26 mouse cellular contexts compared by ENCODE assay signal in genomic region chr7:6360477-6361060, GRCm38 (mm10). TPM values are rescaled to one million over a fixed set of nuclear protein-coding genes. Genes with fewer than 3 reads are reported as not detected.
DNase-seq lines count a peak whose midpoint lies in the region; ATAC-seq lines count a peak whose summit lies in the region.
"Had no signal": no experiment of that assay in that cellular context is flagged by ENCODE, and none has a peak within 500 bp of the region (broad histone marks: within the 10 kb centered on the region; RNA-seq: fewer than 3 reads in every experiment).

No protein-coding gene starts in this region.

- no peak overlapping the region for H3K4me3 ChIP-seq in forebrain, embryonic 10.5 days
- H3K4me3 ChIP-seq in forebrain, embryonic 13.5 days = no peak overlapping the region
- H3K4me3 ChIP-seq in liver, embryonic 12.5 days = no peak overlapping the region
- H3K4me3 ChIP-seq: heart, embryonic 12.5 days; limb, embryonic 15.5 days; neural tube, embryonic 15.5 days had no signal

- no peak overlapping the region for H3K27ac ChIP-seq in forebrain, embryonic 10.5 days
- no peak overlapping the region for H3K27ac ChIP-seq in forebrain, embryonic 13.5 days
- H3K27ac ChIP-seq in liver, embryonic 12.5 days = no peak overlapping the region
- H3K27ac ChIP-seq: hindbrain, postnatal 0 days; limb, embryonic 15.5 days; neural tube, embryonic 15.5 days had no signal

- 12% methylated on average over 9 of the region's 9 CpGs for whole genome bisulfite sequencing in forebrain, embryonic 10.5 days
- WGBS in forebrain, embryonic 13.5 days = 12% methylated on average over 9 of the region's 9 CpGs
- WGBS in liver, embryonic 12.5 days (ENCODE audit: insufficient replicate concordance) = 15% methylated on average over 2 of the region's 9 CpGs

- ATAC-seq in forebrain, embryonic 13.5 days = no peak
- peak; percentile 36 for ATAC-seq in liver, embryonic 12.5 days
- ATAC-seq in megakaryocyte-erythroid progenitor cell, adult 5-6 weeks (replicated peaks; ENCODE audit: low FRiP score, low TSS enrichment, poor library complexity, severe bottlenecking) = peak; percentile 4; the same call in 1 of the 2 replicates
- ATAC-seq: forebrain, embryonic 16.5 days; hindbrain, postnatal 0 days; intestine, embryonic 16.5 days had no signal

- no peak overlapping the region for H3K4me2 ChIP-seq in forebrain, embryonic 13.5 days
- H3K4me2 ChIP-seq in liver, embryonic 12.5 days = peak overlapping the region; percentile 77
- H3K4me2 ChIP-seq: heart, embryonic 12.5 days; limb, embryonic 15.5 days; midbrain, embryonic 11.5 days; neural tube, embryonic 15.5 days had no signal

- no peak overlapping the region for H3K9ac ChIP-seq in forebrain, embryonic 13.5 days
- H3K9ac ChIP-seq in liver, embryonic 12.5 days = no peak overlapping the region
- H3K9ac ChIP-seq: heart, embryonic 12.5 days; limb, embryonic 15.5 days; neural tube, embryonic 15.5 days had no signal

- 0 out of 2 replicates have a peak, but pooled peaks cover 3% of the 10 kb centered on the region for H3K9me3 ChIP-seq in forebrain, embryonic 10.5 days
- H3K9me3 ChIP-seq in forebrain, embryonic 13.5 days (replicated peaks) = no peaks in the 10 kb centered on the region
- no peaks in the 10 kb centered on the region for H3K9me3 ChIP-seq in liver, embryonic 12.5 days (replicated peaks)
- H3K9me3 ChIP-seq: heart, embryonic 12.5 days; limb, embryonic 15.5 days; neural tube, embryonic 15.5 days had no signal

- DNase-seq in forebrain, embryonic 10.5 days (ENCODE audit: extremely low spot score, low spot score) = peak; percentile 17
- peak; percentile 46 for DNase-seq in c-Kit-positive CD71-positive TER-119-negative erythroid progenitor cells, embryonic 14.5 days (ENCODE audit: low read depth)
- DNase-seq in right cerebral cortex, adult 18-20 months = no peak
- DNase-seq in yolk sac, embryonic 10.5 days (ENCODE audit: low spot score) = no peak
- DNase-seq: adrenal gland, postnatal 36 days; cerebellum, postnatal 10 days; embryo, embryonic 11 days; gastrocnemius, postnatal 14 days; heart, adult 18-20 months; heart, postnatal 14 days; kidney, adult 9 months; kidney, postnatal 25 days; left cerebral cortex, postnatal 4 days; thymus, adult 2 months; thymus, postnatal 4 days had no signal

- no peaks in the 10 kb centered on the region for H3K36me3 ChIP-seq in forebrain, embryonic 10.5 days (replicated peaks)
- H3K36me3 ChIP-seq in forebrain, embryonic 13.5 days (ENCODE audit: poor library complexity, severe bottlenecking) = no peaks in the 10 kb centered on the region
- no peaks in the 10 kb centered on the region for H3K36me3 ChIP-seq in liver, embryonic 12.5 days
- H3K36me3 ChIP-seq: heart, embryonic 12.5 days; limb, embryonic 15.5 days had no signal

- no peaks in the 10 kb centered on the region for H3K27me3 ChIP-seq in forebrain, embryonic 10.5 days (ENCODE audit: poor library complexity, severe bottlenecking)
- no peaks in the 10 kb centered on the region for H3K27me3 ChIP-seq in forebrain, embryonic 13.5 days
- no peaks in the 10 kb centered on the region for H3K27me3 ChIP-seq in liver, embryonic 12.5 days (replicated peaks)
- H3K27me3 ChIP-seq: heart, embryonic 12.5 days; limb, embryonic 15.5 days; neural tube, embryonic 15.5 days had no signal

- H3K4me1 ChIP-seq in forebrain, embryonic 10.5 days = peaks cover 20% of the 10 kb centered on the region
- H3K4me1 ChIP-seq in forebrain, embryonic 13.5 days = peaks cover 11% of the 10 kb centered on the region
- peaks cover 51% of the 10 kb centered on the region for H3K4me1 ChIP-seq in liver, embryonic 12.5 days
- H3K4me1 ChIP-seq: limb, embryonic 15.5 days had no signal

RNA-seq across cellular contexts. Expression of gene Zfp78, which starts 2.5 kb away (rescaled TPM):
- polyA plus RNA-seq in forebrain, embryonic 10.5 days (2016; fragmentation: Nextera tagmentation; extraction: Ambion mirVana) = 1.9 and 2.1 TPM in 2 replicates
- 3.3 TPM in 2 replicates for polyA plus RNA-seq in forebrain, embryonic 13.5 days (2015; fragmentation: Nextera tagmentation; extraction: Ambion mirVana)
- polyA plus RNA-seq in liver, embryonic 12.5 days (2016; fragmentation: Nextera tagmentation; extraction: Ambion mirVana) = 1.3 TPM in 2 replicates
- total RNA-seq in megakaryocyte-erythroid progenitor cell, adult 5-6 weeks (2014; fragmentation: Nextera tagmentation) = 2.8 and 7.0 TPM in 2 replicates
- 3.6 and 3.7 TPM in 2 replicates for total RNA-seq in megakaryocyte-erythroid progenitor cell, adult 5-6 weeks (2017)

RNA-seq across cellular contexts. Expression of gene Gm3854, which starts 17.0 kb away (rescaled TPM):
- 2.7 and 3.4 TPM in 2 replicates for polyA plus RNA-seq in forebrain, embryonic 10.5 days (2016; fragmentation: Nextera tagmentation; extraction: Ambion mirVana)
- polyA plus RNA-seq in forebrain, embryonic 13.5 days (2015; fragmentation: Nextera tagmentation; extraction: Ambion mirVana) = 4.1 and 4.9 TPM in 2 replicates
- 0.50 and 0.57 TPM in 2 replicates for polyA plus RNA-seq in liver, embryonic 12.5 days (2016; fragmentation: Nextera tagmentation; extraction: Ambion mirVana)
- total RNA-seq in megakaryocyte-erythroid progenitor cell, adult 5-6 weeks (2014; fragmentation: Nextera tagmentation) = 0.11 and 0.87 TPM in 2 replicates
- 0.30 and 1.1 TPM in 2 replicates for total RNA-seq in megakaryocyte-erythroid progenitor cell, adult 5-6 weeks (2017)
- polyA plus RNA-seq: small intestine, adult 2 months had no signal

RNA-seq across cellular contexts. Expression of gene Zfp28, which starts 22.5 kb away (rescaled TPM):
- 9.3 and 10.9 TPM in 2 replicates for polyA plus RNA-seq in forebrain, embryonic 10.5 days (2016; fragmentation: Nextera tagmentation; extraction: Ambion mirVana)
- polyA plus RNA-seq in forebrain, embryonic 13.5 days (2015; fragmentation: Nextera tagmentation; extraction: Ambion mirVana) = 12.4 and 13.7 TPM in 2 replicates
- polyA plus RNA-seq in liver, embryonic 12.5 days (2016; fragmentation: Nextera tagmentation; extraction: Ambion mirVana) = 1.7 TPM in 2 replicates
- total RNA-seq in megakaryocyte-erythroid progenitor cell, adult 5-6 weeks (2014; fragmentation: Nextera tagmentation) = 0.49 and 1.4 TPM in 2 replicates
- 0.89 and 6.2 TPM in 2 replicates for total RNA-seq in megakaryocyte-erythroid progenitor cell, adult 5-6 weeks (2017)

RNA-seq across cellular contexts. Expression of gene Zfp583, which starts 29.5 kb away (rescaled TPM):
- 6.0 and 6.8 TPM in 2 replicates for polyA plus RNA-seq in forebrain, embryonic 10.5 days (2016; fragmentation: Nextera tagmentation; extraction: Ambion mirVana)
- 9.2 and 9.9 TPM in 2 replicates for polyA plus RNA-seq in forebrain, embryonic 13.5 days (2015; fragmentation: Nextera tagmentation; extraction: Ambion mirVana)
- 1.6 and 2.1 TPM in 2 replicates for polyA plus RNA-seq in liver, embryonic 12.5 days (2016; fragmentation: Nextera tagmentation; extraction: Ambion mirVana)
- total RNA-seq in megakaryocyte-erythroid progenitor cell, adult 5-6 weeks (2014; fragmentation: Nextera tagmentation) = 2.8 and 5.2 TPM in 2 replicates
- total RNA-seq in megakaryocyte-erythroid progenitor cell, adult 5-6 weeks (2017) = 2.5 and 6.4 TPM in 2 replicates

RNA-seq across cellular contexts. Expression of gene Smim17, which starts 37.9 kb away (rescaled TPM):
- 0.34 and 0.90 TPM in 2 replicates for polyA plus RNA-seq in forebrain, embryonic 10.5 days (2016; fragmentation: Nextera tagmentation; extraction: Ambion mirVana)
- 1.4 and 1.6 TPM in 2 replicates for polyA plus RNA-seq in forebrain, embryonic 13.5 days (2015; fragmentation: Nextera tagmentation; extraction: Ambion mirVana)
- polyA plus RNA-seq in liver, embryonic 12.5 days (2016; fragmentation: Nextera tagmentation; extraction: Ambion mirVana) = 0.10 TPM in 1 of 2 replicates, not detected in the other
- not detected in 2 replicates for total RNA-seq in megakaryocyte-erythroid progenitor cell, adult 5-6 weeks (2014; fragmentation: Nextera tagmentation)
- total RNA-seq in megakaryocyte-erythroid progenitor cell, adult 5-6 weeks (2017) = not detected in 2 replicates
- total RNA-seq: heart, adult 18-20 months; heart, postnatal 14 days had no signal
- polyA plus RNA-seq: small intestine, adult 2 months; thymus, adult 2 months had no signal

Comparison
In these comparisons a context has a peak if more than half of its experiments do, and no peak if none do; other contexts are left out.
1. DNase-seq: peak in forebrain, embryonic 10.5 days (single experiment) and c-Kit-positive CD71-positive TER-119-negative erythroid progenitor cells, embryonic 14.5 days (single experiment); none in right cerebral cortex, adult 18-20 months (single experiment) and yolk sac, embryonic 10.5 days (single experiment).